Mouse (Mus musculus) thymus, adult 2 months (tissue): ENCODE data around the gene Glo1.

Experiments used
- CTCF ChIP-seq: fragments of 200-500 bp; IDR thresholded peaks from 2 replicates; pipeline ENCODE4 v1.5.1; 2012; ENCODE audit warnings: mild to moderate bottlenecking, control low read depth, low read length, moderate library complexity, borderline replicate concordance; ENCODE audit not compliant: control insufficient read depth, poor library complexity, insufficient read depth; ENCODE audit errors: extremely low read depth
- POLR2A ChIP-seq: fragments of 200-500 bp; IDR thresholded peaks from 2 replicates; pipeline ENCODE4 v1.6.1; 2012; ENCODE audit warnings: mild to moderate bottlenecking, low read length, control low read depth, moderate library complexity; ENCODE audit not compliant: control insufficient read depth, poor library complexity, insufficient read depth; ENCODE audit errors: extremely low read depth

GRCm38 (mm10) chr17:30562770-30563169 is 63.9 kb downstream of the Glo1 start:
- no peak for TF ChIP-seq CTCF
- no peak for TF ChIP-seq POLR2A
